Mouse (Mus musculus): ENCODE measurements around the gene Rpl36-ps4. TPM values are rescaled to one million over a fixed set of nuclear protein-coding genes. Genes with fewer than 3 reads are reported as not detected.

Rpl36-ps4 gene
- polyA plus RNA-seq, 1 experiment, result not detected

GRCm38 (mm10) chr17:87901163-87901562 lies 19.6 kb upstream of the Rpl36-ps4 start:
- H3K27me3 ChIP-seq (ENCODE audit: control insufficient read depth, insufficient read depth, low read length), result no peaks in the 10 kb centered on the region
- H3K27ac ChIP-seq (ENCODE audit: insufficient read depth, low read depth, low read length), result no peak overlapping the region

GRCm38 (mm10) chr17:87903213-87903612 lies 17.6 kb upstream of the Rpl36-ps4 start:
- H3K4me3 ChIP-seq (ENCODE audit: low read depth, low read length), result no peak overlapping the region
- no peak overlapping the region for H3K27ac ChIP-seq (ENCODE audit: insufficient read depth, low read depth, low read length)
- no peak for TF ChIP-seq POLR2A (IDR thresholded peaks at IDR 0.05; ENCODE audit: low read depth, low read length)
- TF ChIP-seq CTCF (IDR thresholded peaks at IDR 0.05; ENCODE audit: extremely low read depth, insufficient read length, insufficient replicate concordance, low read depth, low read length), result no peak
- no peaks in the 10 kb centered on the region for H3K27me3 ChIP-seq (ENCODE audit: control insufficient read depth, insufficient read depth, low read length)
- H3K4me1 ChIP-seq (ENCODE audit: control insufficient read depth, insufficient read depth, insufficient read length, low read length), result no peaks in the 10 kb centered on the region
- no peaks in the 10 kb centered on the region for H3K36me3 ChIP-seq (ENCODE audit: control insufficient read depth, insufficient read depth, low read length)
- WGBS, result 26% methylated on average over 6 of the region's 6 CpGs

More at GRCm38 (mm10) chr17:87901163-87901562, 19.6 kb upstream of the Rpl36-ps4 start:
- no peak for TF ChIP-seq CTCF (IDR thresholded peaks at IDR 0.05; ENCODE audit: extremely low read depth, insufficient read length, insufficient replicate concordance, low read depth, low read length)
- TF ChIP-seq POLR2A (IDR thresholded peaks at IDR 0.05; ENCODE audit: low read depth, low read length), result no peak
- no peaks in the 10 kb centered on the region for H3K4me1 ChIP-seq (ENCODE audit: control insufficient read depth, insufficient read depth, insufficient read length, low read length)
- H3K36me3 ChIP-seq (ENCODE audit: control insufficient read depth, insufficient read depth, low read length), result no peaks in the 10 kb centered on the region
- no peak overlapping the region for H3K4me3 ChIP-seq (ENCODE audit: low read depth, low read length)
- 23% methylated on average over 7 of the region's 7 CpGs for WGBS

GRCm38 (mm10) chr17:87903725-87904124 lies 17.1 kb upstream of the Rpl36-ps4 start:
- Histone ChIP-seq H3K4me3 (ENCODE audit: low read depth, low read length) (no peak overlapping the region), H3K27ac (ENCODE audit: insufficient read depth, low read depth, low read length) (no peak overlapping the region), H3K36me3 (ENCODE audit: control insufficient read depth, insufficient read depth, low read length) (no peaks in the 10 kb centered on the region), H3K4me1 (ENCODE audit: control insufficient read depth, insufficient read depth, insufficient read length, low read length) (no peaks in the 10 kb centered on the region), H3K27me3 (ENCODE audit: control insufficient read depth, insufficient read depth, low read length) (no peaks in the 10 kb centered on the region)
- TF ChIP-seq POLR2A (IDR thresholded peaks at IDR 0.05; ENCODE audit: low read depth, low read length) (no peak), CTCF (IDR thresholded peaks at IDR 0.05; ENCODE audit: extremely low read depth, insufficient read length, insufficient replicate concordance, low read depth, low read length) (no peak)
- 93% methylated on average over 8 of the region's 8 CpGs for WGBS

- H3K36me3 ChIP-seq (ENCODE audit: control insufficient read depth, insufficient read depth, low read length), result no peaks in the 10 kb centered on the region
- H3K27ac ChIP-seq (ENCODE audit: insufficient read depth, low read depth, low read length), result no peak overlapping the region
- 87% methylated on average over 3 of the region's 3 CpGs for WGBS
- H3K27me3 ChIP-seq (ENCODE audit: control insufficient read depth, insufficient read depth, low read length), result no peaks in the 10 kb centered on the region
- no peak for TF ChIP-seq POLR2A (IDR thresholded peaks at IDR 0.05; ENCODE audit: low read depth, low read length)
- TF ChIP-seq CTCF (IDR thresholded peaks at IDR 0.05; ENCODE audit: extremely low read depth, insufficient read length, insufficient replicate concordance, low read depth, low read length), result no peak
- H3K4me1 ChIP-seq (ENCODE audit: control insufficient read depth, insufficient read depth, insufficient read length, low read length), result no peaks in the 10 kb centered on the region
- H3K4me3 ChIP-seq (ENCODE audit: low read depth, low read length), result no peak overlapping the region
Measured at GRCm38 (mm10) chr17:87915386-87915785, 5.4 kb upstream of the Rpl36-ps4 start.

- no peaks in the 10 kb centered on the region for H3K27me3 ChIP-seq (ENCODE audit: control insufficient read depth, insufficient read depth, low read length)
- 88% methylated on average over 5 of the region's 5 CpGs for WGBS
- no peaks in the 10 kb centered on the region; the same call in 1 of the 2 replicates for H3K4me1 ChIP-seq (ENCODE audit: control insufficient read depth, insufficient read depth, insufficient read length, low read length)
- H3K36me3 ChIP-seq (ENCODE audit: control insufficient read depth, insufficient read depth, low read length), result no peaks in the 10 kb centered on the region
- TF ChIP-seq POLR2A (IDR thresholded peaks at IDR 0.05; ENCODE audit: low read depth, low read length) (no peak), CTCF (IDR thresholded peaks at IDR 0.05; ENCODE audit: extremely low read depth, insufficient read length, insufficient replicate concordance, low read depth, low read length) (no peak)
- H3K4me3 ChIP-seq (ENCODE audit: low read depth, low read length), result no peak overlapping the region
- H3K27ac ChIP-seq (ENCODE audit: insufficient read depth, low read depth, low read length), result no peak overlapping the region
Measured at GRCm38 (mm10) chr17:87918121-87918520, 2.7 kb upstream of the Rpl36-ps4 start.

GRCm38 (mm10) chr17:87934326-87934725 lies 13.5 kb downstream of the Rpl36-ps4 start:
- H3K4me1 ChIP-seq (ENCODE audit: control insufficient read depth, insufficient read depth, insufficient read length, low read length), result no peaks in the 10 kb centered on the region
- no peaks in the 10 kb centered on the region for H3K27me3 ChIP-seq (ENCODE audit: control insufficient read depth, insufficient read depth, low read length)
- TF ChIP-seq POLR2A (IDR thresholded peaks at IDR 0.05; ENCODE audit: low read depth, low read length), result no peak
- TF ChIP-seq CTCF (IDR thresholded peaks at IDR 0.05; ENCODE audit: extremely low read depth, insufficient read length, insufficient replicate concordance, low read depth, low read length), result no peak
- WGBS, result 78% methylated on average over 10 of the region's 10 CpGs
- no peak overlapping the region for H3K27ac ChIP-seq (ENCODE audit: insufficient read depth, low read depth, low read length)
- H3K4me3 ChIP-seq (ENCODE audit: low read depth, low read length), result no peak overlapping the region
- no peaks in the 10 kb centered on the region for H3K36me3 ChIP-seq (ENCODE audit: control insufficient read depth, insufficient read depth, low read length)

- 85% methylated on average over 8 of the region's 8 CpGs for WGBS
- no peak overlapping the region for H3K27ac ChIP-seq (ENCODE audit: insufficient read depth, low read depth, low read length)
Measured at GRCm38 (mm10) chr17:87934736-87935135, 14.0 kb downstream of the Rpl36-ps4 start.

GRCm38 (mm10) chr17:87936156-87936555 lies 15.4 kb downstream of the Rpl36-ps4 start:
- no peak overlapping the region for H3K4me3 ChIP-seq (ENCODE audit: low read depth, low read length)
- WGBS, result 33% methylated on average over 4 of the region's 4 CpGs
- H3K27me3 ChIP-seq (ENCODE audit: control insufficient read depth, insufficient read depth, low read length), result no peaks in the 10 kb centered on the region
- no peaks in the 10 kb centered on the region for H3K4me1 ChIP-seq (ENCODE audit: control insufficient read depth, insufficient read depth, insufficient read length, low read length)
- no peak for TF ChIP-seq POLR2A (IDR thresholded peaks at IDR 0.05; ENCODE audit: low read depth, low read length)
- no peak for TF ChIP-seq CTCF (IDR thresholded peaks at IDR 0.05; ENCODE audit: extremely low read depth, insufficient read length, insufficient replicate concordance, low read depth, low read length)
- no peak overlapping the region for H3K27ac ChIP-seq (ENCODE audit: insufficient read depth, low read depth, low read length)
- H3K36me3 ChIP-seq (ENCODE audit: control insufficient read depth, insufficient read depth, low read length), result no peaks in the 10 kb centered on the region

More at GRCm38 (mm10) chr17:87934736-87935135, 14.0 kb downstream of the Rpl36-ps4 start:
- Histone ChIP-seq H3K4me3 (ENCODE audit: low read depth, low read length) (no peak overlapping the region), H3K27me3 (ENCODE audit: control insufficient read depth, insufficient read depth, low read length) (no peaks in the 10 kb centered on the region), H3K36me3 (ENCODE audit: control insufficient read depth, insufficient read depth, low read length) (no peaks in the 10 kb centered on the region), H3K4me1 (ENCODE audit: control insufficient read depth, insufficient read depth, insufficient read length, low read length) (no peaks in the 10 kb centered on the region)
- TF ChIP-seq CTCF (IDR thresholded peaks at IDR 0.05; ENCODE audit: extremely low read depth, insufficient read length, insufficient replicate concordance, low read depth, low read length), result no peak

All from small intestine, adult 2 months (tissue).